Comparison of ENCODE assay signal across 20 mouse cellular contexts in genomic region chr13:46294365-46294764, GRCm38 (mm10). TPM values are rescaled to one million over a fixed set of nuclear protein-coding genes. Genes with fewer than 3 reads are reported as not detected.
"Had no signal": no experiment of that assay in that cellular context is flagged by ENCODE, and none has a peak within 500 bp of the region (broad histone marks: within the 10 kb centered on the region; RNA-seq: fewer than 3 reads in every experiment).

No protein-coding gene starts in this region.

- H3K9ac ChIP-seq: hindbrain, embryonic 13.5 days; limb, embryonic 13.5 days; liver, embryonic 14.5 days; lung, embryonic 14.5 days; neural tube, embryonic 15.5 days had no signal

- H3K4me1 ChIP-seq: hindbrain, embryonic 13.5 days; limb, embryonic 13.5 days; midbrain, embryonic 10.5 days; neural tube, embryonic 15.5 days had no signal

- H3K27ac ChIP-seq: hindbrain, embryonic 13.5 days; hindbrain, postnatal 0 days; limb, embryonic 13.5 days; liver, embryonic 14.5 days; midbrain, embryonic 10.5 days; neural tube, embryonic 15.5 days; stomach, postnatal 0 days had no signal

- H3K27me3 ChIP-seq: hindbrain, embryonic 13.5 days; limb, embryonic 13.5 days; neural tube, embryonic 15.5 days had no signal

- H3K36me3 ChIP-seq: hindbrain, embryonic 13.5 days; limb, embryonic 13.5 days; midbrain, embryonic 10.5 days; neural tube, embryonic 15.5 days had no signal

- DNase-seq: left cerebral cortex, postnatal 4 days; lung, embryonic 14.5 days; lung, postnatal 10 days; lung, postnatal 4 days; midbrain, embryonic 14.5 days; right cerebral cortex, adult 18-20 months; thymus, postnatal 4 days had no signal

- H3K4me3 ChIP-seq: hindbrain, embryonic 13.5 days; limb, embryonic 13.5 days; midbrain, embryonic 10.5 days; myocyte; neural tube, embryonic 15.5 days had no signal

RNA-seq across cellular contexts. Expression of gene Stmnd1, which starts 20.8 kb away (rescaled TPM):
- total RNA-seq: hindbrain, postnatal 0 days; layer of hippocampus, adult 8-10 months; left cerebral cortex, adult 18-20 months; left cerebral cortex, postnatal 10 days; megakaryocyte, adult 5-6 weeks had no signal
- polyA plus RNA-seq: hindbrain, embryonic 13.5 days; liver, embryonic 14.5 days; lung, embryonic 14.5 days; midbrain, embryonic 10.5 days; midbrain, embryonic 14.5 days; neural tube, embryonic 11.5 days had no signal
